Mouse (Mus musculus): ENCODE results near the gene Hnrnpf. TPM values are rescaled to one million over a fixed set of nuclear protein-coding genes. Genes with fewer than 3 reads are reported as not detected.
A peak's percentile ranks its signal among the peaks of the same experiment; 100 is the strongest.

Gene Hnrnpf
- 119 and 129 TPM in 2 replicates for polyA plus RNA-seq (2012; rRNA removed)

DNA sequence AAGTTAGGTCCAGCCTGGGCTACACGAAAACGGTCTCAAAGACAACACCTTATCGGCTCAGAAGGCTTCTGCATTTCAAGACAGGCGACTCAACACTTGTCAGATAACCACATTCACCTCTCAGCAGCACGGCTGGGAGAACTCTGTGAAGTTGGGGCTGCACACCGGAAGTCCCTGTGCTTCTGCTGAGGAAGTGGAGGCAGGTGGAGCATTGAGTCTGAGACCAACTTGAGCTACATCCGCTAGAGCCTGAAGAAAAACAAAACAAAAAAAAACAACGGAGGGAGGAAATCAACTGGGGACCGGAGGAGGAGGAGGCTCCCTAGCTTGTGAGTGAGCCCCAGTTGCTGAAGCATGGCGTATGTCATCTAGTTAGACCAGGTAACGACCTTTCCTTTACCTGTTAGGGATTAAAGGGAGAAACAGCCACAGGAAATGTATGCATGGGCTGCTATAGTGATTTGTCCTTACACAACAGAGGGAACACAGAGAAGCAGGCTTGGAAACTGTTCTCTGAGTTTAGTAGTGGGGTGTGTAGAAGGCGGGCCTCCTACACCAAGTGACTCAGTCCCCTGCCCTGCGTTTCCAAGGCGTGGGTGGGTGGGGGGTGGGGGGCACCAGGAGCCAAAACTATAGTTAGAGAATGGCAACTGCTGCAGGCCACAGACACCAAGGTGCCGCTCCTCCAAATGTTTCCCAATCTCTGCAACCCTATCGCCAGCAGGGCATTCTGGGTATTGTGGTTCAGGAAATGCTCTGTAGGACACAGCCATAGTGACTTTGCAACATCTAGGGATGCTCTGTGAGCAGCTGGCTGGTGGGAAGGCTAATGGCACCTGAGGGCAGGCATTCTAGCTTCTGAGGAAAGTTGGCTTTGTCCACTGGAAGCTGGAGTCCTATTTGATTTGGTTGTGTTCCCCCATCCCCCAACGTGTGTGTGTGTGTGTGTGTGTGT lies at the start of gene Hnrnpf:
Hnrnpf (plus strand) TSS at position 199 of the 955 bp plus-strand sequence.
- H3K27me3 ChIP-seq (ENCODE audit: control insufficient read depth, insufficient read depth, low read length): no peaks in the 10 kb centered on the region
- H3K27ac ChIP-seq (ENCODE audit: insufficient read depth, low read length): no peak within 1 kb of the TSS
- H3K4me1 ChIP-seq (ENCODE audit: control insufficient read depth, insufficient read depth, low read length): no peaks in the 10 kb centered on the region
- DNase-seq: no peak
- WGBS: 82% methylated on average over 17 of the region's 17 CpGs
- H3K4me3 ChIP-seq (replicated peaks; ENCODE audit: insufficient read depth, low read depth, low read length): no peak within 1 kb of the TSS
- TF ChIP-seq CTCF (IDR thresholded peaks at IDR 0.05; ENCODE audit: borderline replicate concordance, insufficient read depth, low read depth, low read length): no peak
- TF ChIP-seq POLR2A (IDR thresholded peaks at IDR 0.05; ENCODE audit: borderline replicate concordance, insufficient read depth, low read length): no peak

DNA sequence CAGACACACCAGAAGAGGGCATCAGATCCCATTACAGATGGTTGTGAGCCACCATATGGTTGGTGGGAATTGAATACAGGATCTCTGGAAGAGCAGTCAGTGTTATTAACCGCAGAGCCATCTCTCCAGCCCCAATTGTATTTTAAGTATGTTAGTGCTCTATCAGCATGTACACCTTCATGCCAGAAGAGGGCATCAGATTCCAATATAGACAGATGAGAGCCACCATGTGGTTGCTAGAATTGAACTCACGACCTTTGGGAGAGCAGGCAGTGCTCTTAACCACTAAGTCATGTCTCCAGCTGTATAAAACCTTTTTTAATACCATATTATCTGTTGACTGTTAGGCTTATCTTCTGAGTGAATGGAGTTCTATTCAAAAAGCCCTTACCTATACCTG lies 48.4 kb upstream of the Hnrnpf start:
- no peaks in the 10 kb centered on the region for H3K4me1 ChIP-seq (ENCODE audit: control insufficient read depth, insufficient read depth, low read length)
- H3K27ac ChIP-seq (ENCODE audit: insufficient read depth, low read length): no peak overlapping the region
- no peak overlapping the region for H3K4me3 ChIP-seq (replicated peaks; ENCODE audit: insufficient read depth, low read depth, low read length)
- DNase-seq: no peak
- WGBS: 62% methylated on average over 2 of the region's 2 CpGs
- no peak for TF ChIP-seq CTCF (IDR thresholded peaks at IDR 0.05; ENCODE audit: borderline replicate concordance, insufficient read depth, low read depth, low read length)
- no peak for TF ChIP-seq POLR2A (IDR thresholded peaks at IDR 0.05; ENCODE audit: borderline replicate concordance, insufficient read depth, low read length)
- H3K27me3 ChIP-seq (ENCODE audit: control insufficient read depth, insufficient read depth, low read length): no peaks in the 10 kb centered on the region

DNA sequence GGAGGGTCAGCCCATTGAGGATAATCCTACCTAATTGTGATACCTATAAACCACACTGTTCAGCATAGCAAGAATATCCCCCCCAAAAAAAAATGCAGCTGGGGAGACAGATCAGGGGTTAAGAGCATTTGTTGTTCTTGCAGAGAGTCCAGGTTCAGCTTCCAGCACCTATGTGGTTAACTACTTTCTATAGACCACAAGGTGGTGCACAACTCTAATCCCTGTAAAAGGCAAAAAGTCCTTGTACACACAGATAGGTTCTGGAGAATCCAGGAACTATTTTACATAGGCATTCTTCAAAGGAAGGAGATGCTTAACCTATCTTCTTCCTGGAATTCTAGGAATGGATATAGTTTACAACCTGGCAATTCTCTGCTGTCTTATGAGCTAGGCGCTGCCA lies 42.1 kb upstream of the Hnrnpf start:
- TF ChIP-seq POLR2A (IDR thresholded peaks at IDR 0.05; ENCODE audit: borderline replicate concordance, insufficient read depth, low read length): no peak
- TF ChIP-seq CTCF (IDR thresholded peaks at IDR 0.05; ENCODE audit: borderline replicate concordance, insufficient read depth, low read depth, low read length): no peak
- WGBS: 90% methylated on average over 1 of the region's 1 CpGs

DNA sequence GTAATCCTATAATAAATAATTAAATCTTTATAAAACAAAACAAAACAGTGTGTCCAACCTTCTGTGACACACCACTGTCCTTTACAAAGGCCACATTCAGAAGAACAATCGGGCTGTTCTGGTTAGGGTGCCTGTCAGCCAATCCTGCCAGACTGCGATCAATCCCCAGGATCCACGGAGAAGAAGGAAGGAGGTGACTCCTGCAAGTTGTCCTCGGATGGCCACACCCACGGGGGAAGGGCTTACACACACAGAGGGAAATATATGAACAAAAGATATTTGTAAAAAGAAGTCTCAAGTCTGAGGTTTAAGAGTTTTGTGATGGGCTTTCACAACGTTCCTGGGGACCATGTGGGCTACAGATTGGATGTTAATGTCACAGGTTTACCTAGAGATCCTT lies 38.3 kb upstream of the Hnrnpf start, which contains the start of gene Zfp239:
Zfp239 (plus strand) TSS at position 253 of the 400 bp plus-strand sequence.
- no peak for TF ChIP-seq CTCF (IDR thresholded peaks at IDR 0.05; ENCODE audit: borderline replicate concordance, insufficient read depth, low read depth, low read length)
- TF ChIP-seq POLR2A (IDR thresholded peaks at IDR 0.05; ENCODE audit: borderline replicate concordance, insufficient read depth, low read length): no peak
- Histone ChIP-seq H3K27me3 (ENCODE audit: control insufficient read depth, insufficient read depth, low read length) (no peaks in the 10 kb centered on the region), H3K27ac (ENCODE audit: insufficient read depth, low read length) (peak within 1 kb of the TSS; percentile 25; the same call in 1 of the 2 replicates), H3K4me3 (replicated peaks; ENCODE audit: insufficient read depth, low read depth, low read length) (peak within 1 kb of the TSS; percentile 85), H3K4me1 (ENCODE audit: control insufficient read depth, insufficient read depth, low read length) (peaks cover 3% of the 10 kb centered on the region; the same call in 1 of the 2 replicates)
- no peak for DNase-seq
- WGBS: 62% methylated on average over 6 of the region's 6 CpGs

More for the DNA sequence above, 42.1 kb upstream of the Hnrnpf start:
- no peaks in the 10 kb centered on the region for H3K27me3 ChIP-seq (ENCODE audit: control insufficient read depth, insufficient read depth, low read length)
- no peak for DNase-seq
- H3K27ac ChIP-seq (ENCODE audit: insufficient read depth, low read length): no peak overlapping the region
- H3K4me3 ChIP-seq (replicated peaks; ENCODE audit: insufficient read depth, low read depth, low read length): no peak overlapping the region
- H3K4me1 ChIP-seq (ENCODE audit: control insufficient read depth, insufficient read depth, low read length): no peaks in the 10 kb centered on the region

DNA sequence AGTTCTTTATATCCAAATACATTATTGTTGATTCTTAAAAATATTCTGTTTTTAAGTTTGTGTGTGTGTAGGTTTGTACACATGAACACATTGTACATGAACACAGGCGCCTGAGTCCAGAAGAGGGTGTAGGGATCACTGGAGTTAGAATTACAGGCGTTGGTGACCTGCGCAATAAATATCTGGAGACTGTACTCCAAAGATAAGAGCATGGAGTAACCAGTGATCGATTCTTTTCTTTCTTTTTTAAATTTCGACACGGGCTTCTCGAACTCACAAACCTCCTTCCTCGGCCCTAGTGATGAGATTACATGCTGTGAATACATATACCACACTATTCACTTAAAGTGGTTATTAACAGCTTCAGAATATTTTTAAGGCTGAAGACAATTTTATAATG lies 37.7 kb upstream of the Hnrnpf start:
- H3K27ac ChIP-seq (ENCODE audit: insufficient read depth, low read length): no peak overlapping the region
- H3K4me1 ChIP-seq (ENCODE audit: control insufficient read depth, insufficient read depth, low read length): peaks cover 3% of the 10 kb centered on the region; the same call in 1 of the 2 replicates
- TF ChIP-seq POLR2A (IDR thresholded peaks at IDR 0.05; ENCODE audit: borderline replicate concordance, insufficient read depth, low read length) (no peak), CTCF (IDR thresholded peaks at IDR 0.05; ENCODE audit: borderline replicate concordance, insufficient read depth, low read depth, low read length) (no peak)
- H3K27me3 ChIP-seq (ENCODE audit: control insufficient read depth, insufficient read depth, low read length): no peaks in the 10 kb centered on the region
- DNase-seq: no peak
- no peak overlapping the region for H3K4me3 ChIP-seq (replicated peaks; ENCODE audit: insufficient read depth, low read depth, low read length)
- 79% methylated on average over 8 of the region's 8 CpGs for WGBS

DNA sequence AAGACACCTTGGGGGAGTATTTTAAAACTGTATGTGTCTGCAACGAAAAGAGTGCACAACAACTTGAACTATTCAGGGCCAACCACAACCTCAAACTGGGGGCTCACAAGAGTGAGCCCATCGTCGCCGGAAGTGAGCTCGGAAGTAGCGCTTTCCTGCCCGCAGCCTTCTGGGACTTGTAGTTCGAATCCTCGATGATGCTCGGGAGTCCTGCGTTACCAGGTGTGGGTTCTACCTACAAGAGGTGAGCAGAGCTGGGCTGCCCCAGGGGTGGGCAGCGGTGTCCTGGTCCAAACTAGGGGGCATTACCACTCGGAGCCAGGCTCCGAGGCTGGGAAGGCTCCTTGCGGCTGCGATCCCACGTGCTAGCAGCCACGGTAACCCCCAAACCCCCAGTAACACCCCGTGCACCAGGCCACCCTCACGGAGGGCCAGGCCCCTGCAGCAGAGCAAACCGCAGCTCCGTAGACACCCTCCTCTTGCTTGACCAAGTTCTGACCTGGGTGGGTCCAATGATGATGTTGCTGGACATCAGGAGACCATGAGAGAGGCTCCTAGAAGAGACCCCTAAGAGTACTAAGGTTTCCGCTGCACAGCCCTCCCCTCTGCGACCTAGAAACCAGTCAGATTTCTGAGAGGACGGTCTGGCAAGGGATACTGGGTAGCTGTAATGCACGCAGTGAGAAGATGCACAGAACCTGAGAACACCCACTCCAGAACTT lies 37.1 kb upstream of the Hnrnpf start:
- TF ChIP-seq CTCF (IDR thresholded peaks at IDR 0.05; ENCODE audit: borderline replicate concordance, insufficient read depth, low read depth, low read length) (no peak), POLR2A (IDR thresholded peaks at IDR 0.05; ENCODE audit: borderline replicate concordance, insufficient read depth, low read length) (peak; percentile 43; the same call in 1 of the 2 replicates)
- H3K4me3 ChIP-seq (replicated peaks; ENCODE audit: insufficient read depth, low read depth, low read length): peak overlapping the region; percentile 85
- peaks cover 3% of the 10 kb centered on the region; the same call in 1 of the 2 replicates for H3K4me1 ChIP-seq (ENCODE audit: control insufficient read depth, insufficient read depth, low read length)
- DNase-seq: peak; percentile 70 to 82
- no peaks in the 10 kb centered on the region for H3K27me3 ChIP-seq (ENCODE audit: control insufficient read depth, insufficient read depth, low read length)
- peak overlapping the region; percentile 25; the same call in 1 of the 2 replicates for H3K27ac ChIP-seq (ENCODE audit: insufficient read depth, low read length)
- WGBS: under 1% methylated on average over 26 of the region's 26 CpGs

DNA sequence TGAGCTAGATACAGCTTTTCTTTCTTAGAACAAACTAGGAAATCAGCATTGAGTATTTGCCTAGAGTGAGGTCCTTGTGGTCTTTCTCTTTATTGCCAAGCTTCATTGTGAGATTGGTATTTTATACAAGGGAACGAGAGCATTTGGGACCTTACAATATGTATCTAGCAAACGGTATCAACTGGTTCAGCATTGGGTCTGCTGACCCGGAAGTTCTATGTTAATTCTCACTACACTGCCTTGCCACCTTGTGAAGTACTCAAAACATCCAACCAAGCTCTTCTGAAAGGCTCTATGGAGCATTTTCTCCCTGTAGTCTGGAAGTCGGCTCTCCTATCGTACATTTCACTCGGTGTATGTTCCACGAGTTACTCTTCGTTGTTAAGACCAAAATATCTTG lies 36.4 kb upstream of the Hnrnpf start:
- Histone ChIP-seq H3K27ac (ENCODE audit: insufficient read depth, low read length) (no peak overlapping the region), H3K27me3 (ENCODE audit: control insufficient read depth, insufficient read depth, low read length) (no peaks in the 10 kb centered on the region), H3K4me3 (replicated peaks; ENCODE audit: insufficient read depth, low read depth, low read length) (peak overlapping the region; percentile 85), H3K4me1 (ENCODE audit: control insufficient read depth, insufficient read depth, low read length) (peaks cover 3% of the 10 kb centered on the region; the same call in 1 of the 2 replicates)
- no peak for DNase-seq
- 93% methylated on average over 8 of the region's 8 CpGs for WGBS
- no peak for TF ChIP-seq POLR2A (IDR thresholded peaks at IDR 0.05; ENCODE audit: borderline replicate concordance, insufficient read depth, low read length)
- no peak for TF ChIP-seq CTCF (IDR thresholded peaks at IDR 0.05; ENCODE audit: borderline replicate concordance, insufficient read depth, low read depth, low read length)

Data from cerebellum, adult 2 months (tissue).